Comparison of ENCODE assay signal across 10 mouse cellular contexts in genomic region chr2:32033436-32033835, GRCm38 (mm10). TPM values are rescaled to one million over a fixed set of nuclear protein-coding genes. Genes with fewer than 3 reads are reported as not detected.
A peak's percentile ranks its signal among the peaks of the same experiment; 100 is the strongest.
DNase-seq lines count a peak whose midpoint lies in the region; TF ChIP-seq lines count a peak whose summit lies in the region.
"Had no signal": no experiment of that assay in that cellular context is flagged by ENCODE, and none has a peak within 500 bp of the region (broad histone marks: within the 10 kb centered on the region; RNA-seq: fewer than 3 reads in every experiment).

No protein-coding gene starts in this region.

- no peak for TF ChIP-seq CTCF in brain, embryonic 14.5 days (IDR thresholded peaks at IDR 0.05; ENCODE audit: borderline replicate concordance, extremely low read depth, insufficient read depth, insufficient read length)

- no peaks in the 10 kb centered on the region for H3K4me1 ChIP-seq in limb, embryonic 10.5 days
- H3K4me1 ChIP-seq: liver, embryonic 15.5 days had no signal

- peaks cover 97% of the 10 kb centered on the region for H3K36me3 ChIP-seq in limb, embryonic 10.5 days

- no peak overlapping the region for H3K4me3 ChIP-seq in limb, embryonic 10.5 days
- H3K4me3 ChIP-seq: liver, embryonic 15.5 days had no signal

- intact Hi-C loops in heart, postnatal 25 days (cut with DNase I): no loop called here

- DNase-seq in layer of hippocampus, adult 11-12 months (ENCODE audit: low spot score): peak; percentile 21
- DNase-seq in layer of hippocampus, postnatal 25 days (ENCODE audit: extremely low spot score in 1 of 2, low spot score in 1 of 2): no peak
- peak; percentile 89 for DNase-seq in adipocyte (ENCODE audit: low spot score)
- peak; percentile 9 for DNase-seq in brain, embryonic 14.5 days (ENCODE audit: low read depth)
- peak; percentile 35 for DNase-seq in heart, postnatal 25 days (ENCODE audit: low spot score)
- no peak for DNase-seq in limb, embryonic 10.5 days (ENCODE audit: low spot score)
- DNase-seq in left cerebral cortex, adult 18-20 months (ENCODE audit: low spot score in 2 of 2): no peak
- DNase-seq in right cerebral cortex, adult 2 months (ENCODE audit: low spot score in 2 of 2): no peak
- DNase-seq: layer of hippocampus, postnatal 36 days had no signal

- no peaks in the 10 kb centered on the region for H3K9me3 ChIP-seq in limb, embryonic 10.5 days (replicated peaks)
- H3K9me3 ChIP-seq: liver, embryonic 15.5 days had no signal

- no peak for TF ChIP-seq POLR2A in brain, embryonic 14.5 days (IDR thresholded peaks at IDR 0.05; ENCODE audit: borderline replicate concordance, extremely low read depth, insufficient read depth, insufficient read length, poor library complexity, severe bottlenecking)

- H3K27ac ChIP-seq in limb, embryonic 10.5 days: no peak overlapping the region
- H3K27ac ChIP-seq: liver, embryonic 15.5 days had no signal

- WGBS in limb, embryonic 10.5 days: 96% methylated on average over 6 of the region's 6 CpGs

- H3K27me3 ChIP-seq in limb, embryonic 10.5 days (ENCODE audit: low read depth, poor library complexity, severe bottlenecking): no peaks in the 10 kb centered on the region
- H3K27me3 ChIP-seq: liver, embryonic 15.5 days had no signal

RNA-seq across cellular contexts. Expression of gene Fam78a, which starts 51.2 kb away (rescaled TPM):
- total RNA-seq in layer of hippocampus, postnatal 25 days (2021): 1 to 10 TPM; 3.2 to 6.3 TPM
- 0.33 and 0.86 TPM in 2 replicates for polyA plus RNA-seq in brain, embryonic 14.5 days (2012; rRNA removed)
- total RNA-seq in heart, postnatal 25 days (2021): 10 to 100 TPM; 20.0 TPM
- 2.0 TPM in 2 replicates for polyA plus RNA-seq in limb, embryonic 10.5 days (2016; fragmentation: Nextera tagmentation; extraction: Ambion mirVana)
- total RNA-seq in left cerebral cortex, adult 18-20 months (2021): 1 to 10 TPM; 6.2 to 9.6 TPM

RNA-seq across cellular contexts. Expression of gene Nup214, which starts 59.2 kb away (rescaled TPM):
- total RNA-seq in layer of hippocampus, postnatal 25 days (2021): 10 to 100 TPM; 49.3 to 63.5 TPM
- polyA plus RNA-seq in brain, embryonic 14.5 days (2012; rRNA removed): 34.8 and 42.1 TPM in 2 replicates
- 10 to 100 TPM; 27.4 to 28.3 TPM for total RNA-seq in heart, postnatal 25 days (2021)
- 114 and 122 TPM in 2 replicates for polyA plus RNA-seq in limb, embryonic 10.5 days (2016; fragmentation: Nextera tagmentation; extraction: Ambion mirVana)
- total RNA-seq in left cerebral cortex, adult 18-20 months (2021): 10 to 100 TPM; 54.4 to 56.3 TPM

Comparison
In these comparisons a context has a peak if more than half of its experiments do, and no peak if none do; other contexts are left out.
1. DNase-seq: peak in layer of hippocampus, adult 11-12 months (single experiment), adipocyte (single experiment), brain, embryonic 14.5 days (single experiment) and heart, postnatal 25 days (single experiment); none in layer of hippocampus, postnatal 25 days (0 of 2), limb, embryonic 10.5 days (single experiment), left cerebral cortex, adult 18-20 months (0 of 2) and right cerebral cortex, adult 2 months (0 of 2).